Mouse (Mus musculus): ENCODE measurements around the gene Unc5a.

GRCm38 (mm10) chr13:54936173-54936572 is 13.0 kb upstream of the Unc5a start:
- TF ChIP-seq RCOR1 (IDR thresholded peaks at IDR 0.05; ENCODE audit: low read depth, low read length) (no peak), CHD2 (IDR thresholded peaks at IDR 0.05; ENCODE audit: low read length) (no peak)
